Mouse (Mus musculus) kidney, adult 2 months (tissue): Measurements from ENCODE around the gene Tent5c. TPM values are rescaled to one million over a fixed set of nuclear protein-coding genes. Genes with fewer than 3 reads are reported as not detected.
A peak's percentile ranks its signal among the peaks of the same experiment; 100 is the strongest.

Source experiments
- DNase-seq: peaks from one replicate; pipeline ENCODE4 v3.0.0; 2021
- H3K27ac ChIP-seq: fragments of 200-500 bp; 2 replicates; pipeline ENCODE4 v1.5.1; 2012; ENCODE audit warnings: low read depth, low read length, control low read depth, inconsistent platforms; ENCODE audit not compliant: insufficient read depth
- H3K27me3 ChIP-seq: fragments of 200-500 bp; replicated peaks from 2 replicates; pipeline ENCODE4 v1.6.1; 2012; ENCODE audit warnings: mild to moderate bottlenecking, moderate library complexity, low read length, inconsistent platforms; ENCODE audit not compliant: control insufficient read depth, insufficient read depth
- H3K36me3 ChIP-seq: fragments of 200-500 bp; 2 replicates; pipeline ENCODE4 v1.6.1; 2012; ENCODE audit warnings: mild to moderate bottlenecking, moderate library complexity, low read length, inconsistent platforms; ENCODE audit not compliant: control insufficient read depth, insufficient read depth
- H3K4me1 ChIP-seq: fragments of 200-500 bp; 2 replicates; pipeline ENCODE4 v1.6.1; 2011; ENCODE audit warnings: low read length; ENCODE audit not compliant: control insufficient read depth, insufficient read depth
- H3K4me3 ChIP-seq: fragments of 200-500 bp; 2 replicates; pipeline ENCODE4 v1.5.1; 2011; ENCODE audit warnings: mild to moderate bottlenecking, low read depth, low read length, control low read depth; ENCODE audit not compliant: insufficient read depth
- CTCF ChIP-seq: fragments of 200-500 bp; conservative IDR thresholded peaks from 2 replicates; pipeline ENCODE4 v1.5.1; 2011; ENCODE audit warnings: low read depth, mild to moderate bottlenecking, control low read depth, low read length, moderate library complexity, mixed read lengths; ENCODE audit not compliant: insufficient read depth, insufficient read length
- POLR2A ChIP-seq: fragments of 200-500 bp; IDR thresholded peaks from one replicate; pipeline ENCODE4 v1.6.1; 2011; ENCODE audit warnings: low read depth, low read length, control low read depth
- WGBS: fragments of 180-500 bp; shearing (Covaris S2); methylation state at CpG from one replicate; pipeline ENCODE4 v1.1.7; 2018; 5-methylcytosine and 5-hydroxymethylcytosine counted together
- polyA plus RNA-seq: library from polyadenylated mRNA; depleted of rRNA; stranded (reverse); fragments of >200 nt; gene quantifications from 2 replicates; pipeline ENCODE4 v1.2.3, GENCODE M21; 2012

Gene Tent5c
- polyA plus RNA-seq, 1 experiment, result 4.2 TPM

DNA sequence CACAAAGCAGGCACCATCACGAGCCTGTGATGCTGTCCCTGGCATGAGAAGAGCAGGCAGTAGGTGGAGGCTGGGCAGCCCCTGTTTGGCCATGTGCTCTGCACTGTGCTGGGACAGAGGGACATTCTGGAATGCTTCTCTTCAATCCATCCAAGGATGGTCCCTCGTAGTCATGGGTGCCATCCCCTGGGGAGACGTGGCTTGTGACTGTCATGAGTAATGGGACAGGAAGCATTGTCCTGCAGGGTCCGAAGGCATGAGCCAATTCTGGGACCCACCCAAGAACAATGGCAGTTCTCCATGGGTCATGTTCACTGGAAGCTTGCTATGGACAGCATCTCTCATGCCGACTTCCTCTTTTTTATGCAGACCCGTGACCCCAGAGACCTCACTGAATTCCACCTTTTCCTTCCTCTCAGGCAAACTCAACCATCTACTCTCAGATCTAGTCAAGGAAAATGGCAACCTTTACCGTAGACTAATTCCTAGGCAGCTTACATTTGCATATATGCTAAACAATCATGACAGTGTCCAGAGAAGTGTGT is 41.2 kb upstream of the Tent5c start:
- 78% methylated on average over 7 of the region's 7 CpGs for whole genome bisulfite sequencing
- TF ChIP-seq POLR2A (no peak), CTCF (no peak)
- Histone ChIP-seq H3K27ac (no peak overlapping the region), H3K27me3 (no peaks in the 10 kb centered on the region), H3K4me3 (no peak overlapping the region), H3K36me3 (no peaks in the 10 kb centered on the region), H3K4me1 (no peaks in the 10 kb centered on the region)
- DNase-seq, result no peak

DNA sequence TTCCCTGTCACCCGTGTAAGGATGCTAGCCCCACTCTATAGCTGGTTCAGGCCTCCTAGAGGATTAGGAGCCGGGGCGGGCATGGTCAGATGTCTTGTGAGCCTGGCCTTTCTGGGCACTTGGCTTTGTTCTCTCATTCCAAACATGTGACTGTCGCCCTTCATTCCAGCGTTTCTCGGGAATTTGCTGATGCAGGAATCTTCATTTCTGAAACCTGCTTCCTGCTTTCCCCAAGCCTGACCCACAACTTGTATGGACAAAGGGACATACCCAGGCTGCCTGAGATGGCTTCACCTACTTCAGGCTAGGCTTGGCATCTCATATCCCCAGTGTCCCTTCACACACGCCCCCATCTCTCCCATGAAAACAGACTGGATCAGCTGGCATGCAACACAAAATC is 33.5 kb upstream of the Tent5c start:
- Histone ChIP-seq H3K4me1 (no peaks in the 10 kb centered on the region), H3K36me3 (no peaks in the 10 kb centered on the region), H3K27me3 (no peaks in the 10 kb centered on the region), H3K27ac (no peak overlapping the region), H3K4me3 (no peak overlapping the region)
- TF ChIP-seq CTCF, result no peak
- no peak for TF ChIP-seq POLR2A
- 57% methylated on average over 7 of the region's 7 CpGs for WGBS
- DNase-seq, result peak; percentile 47

DNA sequence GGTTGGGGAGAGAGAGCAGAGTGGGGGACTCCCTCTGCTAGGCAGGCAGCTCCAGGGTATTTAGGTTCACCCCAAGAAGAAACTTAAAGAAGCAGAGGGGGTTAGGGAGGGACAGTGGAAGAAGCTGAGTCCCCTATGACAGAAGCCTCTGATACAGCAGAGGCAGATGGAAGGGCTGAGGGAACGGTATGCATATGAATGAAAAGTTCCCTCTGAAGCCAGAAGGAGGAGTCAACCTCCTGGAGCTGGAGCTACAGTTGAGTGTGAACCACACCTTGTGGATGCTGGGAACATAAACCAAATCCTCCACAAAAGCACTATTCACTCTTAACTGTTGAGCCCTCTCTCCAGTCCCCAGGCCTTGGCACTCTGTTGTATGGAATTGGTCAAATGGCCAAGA is 32.5 kb upstream of the Tent5c start:
- no peak for DNase-seq
- TF ChIP-seq CTCF (no peak), POLR2A (no peak)
- 86% methylated on average over 1 of the region's 1 CpGs for WGBS
- no peaks in the 10 kb centered on the region for H3K36me3 ChIP-seq
- no peaks in the 10 kb centered on the region for H3K4me1 ChIP-seq
- no peak overlapping the region for H3K4me3 ChIP-seq
- H3K27ac ChIP-seq, result no peak overlapping the region
- H3K27me3 ChIP-seq, result no peaks in the 10 kb centered on the region

DNA sequence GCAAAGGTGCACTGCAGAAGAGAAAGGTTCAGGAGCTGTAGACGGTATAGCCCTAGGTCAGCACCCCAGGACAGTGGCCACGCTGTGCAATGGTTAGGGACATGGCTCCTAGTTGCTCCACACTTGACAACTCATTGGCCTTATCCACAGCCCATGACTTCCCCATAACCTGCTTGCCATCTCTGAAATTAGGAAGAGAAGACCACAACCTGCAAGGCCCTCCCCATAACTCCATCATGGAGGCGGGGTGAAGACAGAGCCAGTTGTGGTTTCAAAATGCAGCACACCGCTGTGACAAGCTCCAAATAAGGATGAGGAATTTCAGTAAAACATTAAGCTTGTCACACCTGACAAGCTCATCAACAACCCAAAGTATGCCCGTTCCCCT is 26.6 kb upstream of the Tent5c start:
- no peak for DNase-seq
- Histone ChIP-seq H3K4me1 (no peaks in the 10 kb centered on the region), H3K4me3 (no peak overlapping the region), H3K27me3 (no peaks in the 10 kb centered on the region), H3K36me3 (no peaks in the 10 kb centered on the region), H3K27ac (no peak overlapping the region)
- TF ChIP-seq CTCF (no peak), POLR2A (no peak)
- WGBS, result 70% methylated on average over 5 of the region's 5 CpGs

DNA sequence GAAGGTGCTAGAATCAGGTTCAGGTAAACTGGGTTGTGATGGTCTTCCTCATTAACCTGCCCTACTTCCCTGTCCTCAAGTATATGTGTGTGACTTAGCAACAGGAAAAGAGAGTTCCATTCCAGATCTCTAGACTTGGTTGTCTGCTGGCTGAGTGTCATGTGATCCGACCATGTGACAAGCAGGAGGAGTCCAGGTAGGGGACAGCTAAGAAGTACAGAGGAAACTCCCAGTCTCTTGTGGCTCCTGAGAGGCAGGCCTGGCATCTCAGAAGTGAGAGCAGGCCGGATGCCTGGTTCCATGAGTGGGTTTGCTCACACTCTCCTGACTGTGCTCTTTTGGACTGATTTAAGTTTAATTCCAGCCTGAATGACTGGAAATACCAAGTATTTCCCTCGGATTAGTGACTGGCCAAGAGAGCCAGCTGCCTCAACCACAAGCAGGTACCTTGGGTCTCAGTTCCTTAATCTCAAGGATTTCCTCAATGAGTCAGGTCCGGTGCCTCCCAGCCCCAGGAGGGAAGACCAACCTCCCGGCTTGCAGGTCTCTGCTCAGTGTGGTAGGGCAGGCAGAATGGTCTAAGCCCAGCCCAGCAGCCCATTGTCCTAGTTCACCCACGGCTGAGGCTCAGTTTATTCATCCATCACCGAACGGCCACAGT is 26.1 kb upstream of the Tent5c start:
- no peak overlapping the region for H3K27ac ChIP-seq
- H3K4me3 ChIP-seq, result no peak overlapping the region
- 82% methylated on average over 8 of the region's 8 CpGs for WGBS
- no peak for DNase-seq
- H3K4me1 ChIP-seq, result no peaks in the 10 kb centered on the region
- H3K36me3 ChIP-seq, result no peaks in the 10 kb centered on the region
- H3K27me3 ChIP-seq, result no peaks in the 10 kb centered on the region
- TF ChIP-seq POLR2A, result no peak
- no peak for TF ChIP-seq CTCF

DNA sequence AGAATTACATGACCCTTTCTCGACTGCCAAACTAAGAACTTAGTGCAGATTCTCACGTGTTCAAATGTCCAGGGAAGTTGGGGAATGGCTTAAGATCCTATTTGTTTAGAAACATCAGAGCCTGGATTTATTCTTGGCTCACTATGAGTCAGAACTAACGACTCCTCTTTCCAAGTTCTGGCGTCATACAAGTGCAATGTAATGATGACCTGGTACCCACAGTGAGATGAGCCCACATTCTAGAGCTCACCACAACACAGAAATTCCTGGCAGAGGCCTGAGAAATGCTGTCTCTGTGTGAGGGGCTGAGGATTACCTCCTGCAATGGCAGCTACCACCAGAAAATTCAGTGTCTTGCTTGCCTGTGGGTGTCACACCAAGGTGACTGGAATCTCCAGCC is 18.1 kb upstream of the Tent5c start:
- no peak overlapping the region for H3K4me3 ChIP-seq
- DNase-seq, result no peak
- no peaks in the 10 kb centered on the region for H3K4me1 ChIP-seq
- no peaks in the 10 kb centered on the region for H3K27me3 ChIP-seq
- TF ChIP-seq POLR2A, result no peak
- no peak for TF ChIP-seq CTCF
- H3K27ac ChIP-seq, result no peak overlapping the region
- no peaks in the 10 kb centered on the region for H3K36me3 ChIP-seq
- 77% methylated on average over 4 of the region's 4 CpGs for WGBS

DNA sequence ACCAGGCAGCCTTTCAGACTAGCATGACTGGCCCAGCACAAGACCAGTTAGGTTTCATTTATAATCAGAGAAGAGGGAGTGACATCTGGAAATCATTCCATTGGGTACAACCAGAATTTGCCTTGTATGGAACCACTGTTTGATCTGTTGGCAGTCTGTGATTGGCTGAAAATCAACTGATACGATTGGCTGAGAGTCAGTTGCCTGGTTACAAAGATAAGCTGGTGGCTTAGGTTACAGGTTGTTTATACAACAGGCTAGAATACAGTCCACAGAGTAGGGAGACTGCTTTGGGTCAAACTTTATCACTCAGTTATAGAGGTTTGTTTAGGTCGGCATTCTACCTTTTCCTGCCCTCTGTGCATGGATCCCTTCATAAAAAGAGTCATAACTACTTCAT is 17.6 kb upstream of the Tent5c start:
- Histone ChIP-seq H3K27me3 (no peaks in the 10 kb centered on the region), H3K36me3 (no peaks in the 10 kb centered on the region), H3K4me1 (no peaks in the 10 kb centered on the region), H3K4me3 (no peak overlapping the region), H3K27ac (no peak overlapping the region)
- 69% methylated on average over 2 of the region's 2 CpGs for WGBS
- no peak for DNase-seq
- TF ChIP-seq CTCF, result no peak
